Mouse (Mus musculus) MEL-GATA-1-ER (cell line): ENCODE results near the gene Ndufs1.

ENCODE experiments used
- DNase-seq: peaks from one replicate; pipeline ENCODE4 v3.0.0-alpha.2; 2012; ENCODE audit warnings: low read depth; ENCODE audit errors: extremely low read depth

The Ndufs1 gene

GRCm38 (mm10) chr1:63119675-63120074 is 57.0 kb downstream of the Ndufs1 start:
- peak; percentile 92 for DNase-seq

- no peak for DNase-seq
These were observed 61.1 kb downstream of the Ndufs1 start for GRCm38 (mm10) chr1:63115540-63115939.

GRCm38 (mm10) chr1:63115096-63115495 is 61.5 kb downstream of the Ndufs1 start:
- DNase-seq = no peak

GRCm38 (mm10) chr1:63114136-63114781 is 62.4 kb downstream of the Ndufs1 start, which contains the start of gene Ino80d:
Gene Ino80d, minus strand, starts transcription at chr1:63114667.
- DNase-seq = peak; percentile 91

DNA sequence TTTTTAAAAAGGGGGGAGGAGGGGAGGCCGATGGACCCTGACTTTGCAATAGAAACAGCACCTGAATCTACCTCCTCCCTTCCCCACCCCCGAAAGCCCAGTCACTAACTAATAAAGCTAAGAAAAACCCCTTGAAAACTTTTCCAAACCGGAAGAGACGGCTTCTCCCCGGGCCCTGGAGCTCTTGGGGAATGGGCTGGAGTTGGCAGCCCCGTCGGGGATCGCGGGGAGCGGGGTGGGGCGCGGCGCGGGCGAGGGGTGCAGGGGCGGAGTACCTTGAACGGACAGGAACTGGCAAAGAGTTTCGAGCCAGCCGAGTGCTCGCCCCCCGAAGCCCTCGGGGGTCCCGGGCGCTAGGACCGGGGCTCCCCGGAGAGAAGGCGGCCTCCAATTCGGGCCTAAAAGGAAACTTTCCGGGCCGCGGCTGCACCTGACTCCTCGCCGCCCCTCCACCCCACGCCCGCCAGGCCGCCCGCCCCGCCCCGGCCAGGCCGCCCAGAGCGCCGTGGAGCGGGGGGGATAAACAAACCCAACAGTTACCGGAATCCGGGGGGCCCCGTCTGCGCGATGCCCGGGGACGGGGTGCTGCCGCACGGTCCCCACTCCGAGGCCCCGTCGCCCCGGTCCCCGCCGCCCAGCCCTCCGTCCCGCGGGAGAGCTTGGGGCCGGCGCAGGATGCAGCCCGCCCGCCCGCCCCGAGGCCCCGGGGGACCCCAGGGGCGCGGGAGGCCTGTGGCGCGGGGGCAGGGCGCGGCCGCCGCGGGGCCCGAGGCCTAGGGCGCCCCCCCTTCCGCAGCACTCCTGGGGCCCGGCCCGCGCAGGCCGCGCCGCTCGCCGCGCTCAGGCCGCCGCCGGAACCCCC is 63.1 kb downstream of the Ndufs1 start:
- no peak for DNase-seq

- no peak for DNase-seq
These were observed 63.8 kb downstream of the Ndufs1 start for GRCm38 (mm10) chr1:63112865-63113261.

DNA sequence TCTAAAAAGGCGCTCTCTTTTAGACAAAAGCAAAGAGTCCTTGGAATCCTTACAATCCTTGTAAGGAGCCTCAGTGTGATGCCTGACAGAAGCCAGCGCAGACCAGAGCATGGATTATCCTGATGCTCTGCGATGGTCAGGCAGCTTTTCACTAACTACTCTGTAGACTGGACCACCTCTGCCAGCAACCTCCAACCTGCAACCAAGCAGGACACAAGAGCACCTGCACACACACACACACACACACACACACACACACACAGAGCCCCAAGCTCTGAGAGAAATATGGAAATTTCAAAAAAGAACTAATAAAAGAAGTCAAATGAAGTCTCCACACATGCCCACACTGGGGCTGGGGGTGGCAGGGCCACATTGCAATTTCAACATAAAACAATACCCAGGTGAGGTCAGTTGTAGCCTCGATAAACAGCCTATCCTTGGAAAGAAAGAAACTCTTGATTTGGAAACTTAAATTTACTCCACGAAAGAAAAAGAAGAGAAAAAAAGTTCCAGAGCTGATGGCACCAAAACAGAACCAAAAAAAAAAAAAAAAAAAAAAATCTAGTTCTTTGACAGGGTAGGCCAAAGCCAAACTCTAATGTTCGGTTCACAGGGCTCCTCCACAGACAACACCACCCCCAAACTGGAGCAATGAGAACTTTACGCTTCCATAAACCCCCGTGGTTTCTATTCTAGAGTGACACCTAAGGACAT is 64.3 kb downstream of the Ndufs1 start:
- DNase-seq = no peak

DNA sequence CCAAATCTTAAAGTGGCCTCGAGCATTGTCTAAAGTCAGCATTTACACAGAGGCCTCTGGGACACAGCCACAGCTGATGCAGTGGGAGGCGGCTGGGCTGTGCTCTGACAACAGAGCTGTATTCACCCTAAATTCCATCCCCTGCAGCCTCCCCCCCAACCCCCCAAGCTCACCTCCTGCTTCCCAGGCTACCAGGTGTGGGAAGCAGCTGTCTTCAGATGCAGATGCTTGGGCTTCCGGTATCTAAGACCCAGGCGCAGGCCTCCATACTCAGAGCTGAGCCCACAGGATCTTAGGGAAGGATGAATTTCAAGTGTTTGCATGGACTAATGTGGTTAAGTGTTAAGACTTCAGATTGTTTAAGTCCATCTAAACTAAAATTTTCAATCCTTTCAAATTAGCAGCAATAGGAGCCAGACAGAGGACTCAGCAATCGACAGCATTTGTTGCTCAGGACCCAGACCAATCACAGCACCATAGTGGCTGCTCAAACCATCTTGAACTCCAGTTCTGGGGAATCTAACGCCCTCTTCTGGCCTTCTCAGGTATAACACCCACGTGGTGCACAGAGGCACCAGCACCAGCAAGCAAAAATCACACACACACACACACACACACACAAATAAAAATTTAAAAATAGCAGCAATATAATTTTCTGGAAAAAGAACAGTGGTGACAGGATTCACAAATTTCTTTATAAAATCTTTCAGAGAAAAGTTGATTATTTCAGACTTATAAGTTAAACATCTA is 65.9 kb downstream of the Ndufs1 start:
- DNase-seq = no peak

GRCm38 (mm10) chr1:63107614-63108327 is 68.9 kb downstream of the Ndufs1 start:
- DNase-seq = no peak

DNA sequence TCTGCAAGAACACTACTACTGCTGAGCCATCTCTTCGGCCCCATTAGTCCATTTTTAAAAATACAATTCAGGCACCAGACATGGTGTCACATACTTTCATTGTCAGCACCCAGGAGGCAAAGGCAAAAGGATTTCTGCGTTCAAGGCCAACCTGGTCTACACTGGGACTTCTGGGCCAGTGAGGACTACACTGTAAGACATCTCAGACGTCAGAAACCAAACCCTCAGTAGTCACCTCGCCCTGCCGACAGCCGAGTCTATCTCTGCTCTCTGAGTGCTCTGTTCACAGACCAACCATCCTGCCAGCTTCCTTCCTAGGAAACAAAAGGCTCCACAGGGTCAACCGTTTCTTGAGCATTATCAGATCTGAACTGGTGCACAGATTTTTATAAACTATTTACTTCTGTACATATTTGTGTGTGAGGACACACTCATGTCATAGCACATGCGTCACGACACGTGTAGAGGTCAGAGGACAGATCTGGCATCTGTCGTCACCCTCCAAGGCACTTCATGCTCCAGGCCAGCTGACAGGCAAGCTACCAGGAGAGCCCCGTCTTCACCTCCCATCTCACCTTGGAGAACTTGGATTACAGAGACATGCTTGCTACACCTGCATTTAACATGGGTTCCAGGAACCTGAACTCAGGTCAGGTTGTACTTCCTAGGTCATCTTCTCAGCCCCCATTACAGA is 73.7 kb downstream of the Ndufs1 start:
- no peak for DNase-seq

- DNase-seq = no peak
These were observed 76.4 kb downstream of the Ndufs1 start for GRCm38 (mm10) chr1:63100196-63100595.

DNA sequence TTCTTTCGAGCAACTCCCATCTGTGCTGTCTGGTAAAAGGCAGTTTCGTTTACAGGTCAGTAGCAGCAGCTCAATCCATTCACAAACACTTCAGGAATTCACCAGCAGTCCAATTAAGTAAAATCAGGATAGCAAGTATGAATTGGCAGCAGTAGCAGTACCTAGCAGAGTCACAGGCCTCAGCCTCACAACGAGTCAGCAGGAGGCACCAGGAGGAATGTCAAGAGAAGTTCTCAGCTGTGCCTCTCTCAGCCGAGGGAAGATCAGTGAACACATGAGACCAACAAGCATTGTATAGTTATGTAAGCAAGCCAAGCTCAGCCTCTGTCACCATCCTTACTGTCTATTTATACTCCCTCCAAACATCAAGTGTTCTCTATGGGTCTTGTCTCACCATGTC is 77.8 kb downstream of the Ndufs1 start:
- no peak for DNase-seq

- no peak for DNase-seq
These were observed 80.6 kb downstream of the Ndufs1 start for GRCm38 (mm10) chr1:63096071-63096470.
